Mouse (Mus musculus) neutrophil, adult 5-6 weeks (primary cell): ENCODE data around the gene Zfp955a. TPM values are rescaled to one million over a fixed set of nuclear protein-coding genes. Genes with fewer than 3 reads are reported as not detected.
"Not testable (repeated sequence)": the region's sequence is repeated elsewhere in the genome, so short reads cannot be mapped to it uniquely, and the experiment has no call there.

Experiments used
- ATAC-seq: fragments of 151-379, 151-347 bp; 2 replicates; pipeline ENCODE4 v1.8.0; 2017; ENCODE audit warnings: mild to moderate bottlenecking, moderate TSS enrichment; ENCODE audit not compliant: insufficient number of reproducible peaks, poor library complexity, low FRiP score, severe bottlenecking; ENCODE audit errors: extremely low read depth
- total RNA-seq: library from RNA; stranded (forward); fragments of 200-1000 nt; gene quantifications from 2 replicates; pipeline ENCODE4 v1.2.3, GENCODE M21; 2017

Zfp955a gene
- total RNA-seq: 7.2 and 9.3 TPM in 2 replicates

DNA sequence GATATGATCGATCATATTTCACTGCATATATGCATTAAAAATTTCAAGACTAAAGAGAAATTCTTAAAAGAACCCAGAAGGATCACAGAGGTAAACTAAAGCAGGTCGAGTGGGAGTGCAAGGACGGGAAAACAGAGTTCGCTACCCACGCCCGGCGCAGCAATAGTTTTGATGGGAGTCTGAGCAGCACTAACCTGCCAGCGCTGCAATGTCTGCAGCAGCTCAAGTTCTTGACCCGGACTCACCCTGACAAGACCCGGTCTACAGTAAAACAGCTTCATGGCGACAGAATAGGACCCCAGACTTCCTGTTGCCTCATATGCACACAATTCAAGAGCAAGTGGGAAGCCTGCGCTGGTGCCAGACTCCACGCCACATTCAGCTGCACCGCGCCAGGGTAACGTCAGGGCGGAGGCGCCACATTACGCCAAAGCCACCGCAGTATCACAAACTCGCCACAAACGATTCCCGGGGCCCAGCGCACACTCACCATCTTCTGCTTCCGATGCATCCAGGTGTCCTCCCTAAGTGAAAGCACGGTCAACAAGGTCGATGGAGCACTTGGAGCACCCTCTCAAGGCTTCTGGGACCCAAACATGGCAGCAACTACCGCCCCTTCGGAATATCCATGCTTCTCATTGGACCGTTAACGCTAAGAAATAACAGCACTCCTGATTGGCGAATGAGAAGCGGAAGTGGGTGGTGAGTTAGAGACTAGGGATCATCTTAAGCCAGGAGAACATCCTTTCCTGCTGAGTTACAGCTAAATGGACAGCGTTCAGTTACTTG is at the start of gene Zfp955a:
Gene Zfp955a, minus strand, starts transcription at position 616 of the 789 bp plus-strand sequence.
- ATAC-seq: peak; percentile 90

GRCm38 (mm10) chr17:33289876-33290149 is 34.9 kb upstream of the Zfp955a start:
- not testable (repeated sequence) for ATAC-seq

DNA sequence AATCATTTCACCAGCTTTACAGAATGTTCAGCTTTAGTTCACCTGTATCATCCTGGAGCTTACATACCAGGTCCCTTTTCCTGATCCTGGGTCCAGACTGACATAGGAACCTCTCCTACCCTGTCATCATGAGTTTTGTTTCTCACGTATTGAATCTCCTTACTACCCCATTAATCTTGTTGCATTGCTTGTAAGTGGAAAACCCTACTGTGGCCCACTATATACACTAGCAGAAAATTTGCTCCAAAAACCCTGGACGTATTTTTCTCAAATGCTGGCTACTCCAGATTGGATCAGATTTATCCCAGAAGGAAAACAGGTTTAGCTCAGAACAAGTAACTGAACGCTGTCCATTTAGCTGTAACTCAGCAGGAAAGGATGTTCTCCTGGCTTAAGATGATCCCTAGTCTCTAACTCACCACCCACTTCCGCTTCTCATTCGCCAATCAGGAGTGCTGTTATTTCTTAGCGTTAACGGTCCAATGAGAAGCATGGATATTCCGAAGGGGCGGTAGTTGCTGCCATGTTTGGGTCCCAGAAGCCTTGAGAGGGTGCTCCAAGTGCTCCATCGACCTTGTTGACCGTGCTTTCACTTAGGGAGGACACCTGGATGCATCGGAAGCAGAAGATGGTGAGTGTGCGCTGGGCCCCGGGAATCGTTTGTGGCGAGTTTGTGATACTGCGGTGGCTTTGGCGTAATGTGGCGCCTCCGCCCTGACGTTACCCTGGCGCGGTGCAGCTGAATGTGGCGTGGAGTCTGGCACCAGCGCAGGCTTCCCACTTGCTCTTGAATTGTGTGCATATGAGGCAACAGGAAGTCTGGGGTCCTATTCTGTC is 34.3 kb upstream of the Zfp955a start, which contains the start of gene Zfp955b:
Gene Zfp955b, plus strand, starts transcription at position 506 of the 837 bp plus-strand sequence.
- ATAC-seq: peak; percentile 92

- no peak for ATAC-seq
Observed at GRCm38 (mm10) chr17:33268907-33269306, 14.0 kb upstream of the Zfp955a start.

GRCm38 (mm10) chr17:33264376-33264775 is 9.4 kb upstream of the Zfp955a start, which contains the start of gene Olfr63:
Gene Olfr63 (plus strand): TSS chr17:33264676.
- ATAC-seq: no peak

DNA sequence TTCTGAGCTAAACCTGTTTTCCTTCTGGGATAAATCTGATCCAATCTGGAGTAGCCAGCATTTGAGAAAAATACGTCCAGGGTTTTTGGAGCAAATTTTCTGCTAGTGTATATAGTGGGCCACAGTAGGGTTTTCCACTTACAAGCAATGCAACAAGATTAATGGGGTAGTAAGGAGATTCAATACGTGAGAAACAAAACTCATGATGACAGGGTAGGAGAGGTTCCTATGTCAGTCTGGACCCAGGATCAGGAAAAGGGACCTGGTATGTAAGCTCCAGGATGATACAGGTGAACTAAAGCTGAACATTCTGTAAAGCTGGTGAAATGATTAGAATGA is 343 bp upstream of the Zfp955a start:
- ATAC-seq: not testable (repeated sequence)

- ATAC-seq: not testable (repeated sequence)
Observed at GRCm38 (mm10) chr17:33236646-33237045, 18.3 kb downstream of the Zfp955a start.

GRCm38 (mm10) chr17:33221590-33221989 is 33.4 kb downstream of the Zfp955a start, which contains the start of gene Olfr1564:
Gene Olfr1564 (minus strand): TSS chr17:33221690.
- no peak for ATAC-seq

DNA sequence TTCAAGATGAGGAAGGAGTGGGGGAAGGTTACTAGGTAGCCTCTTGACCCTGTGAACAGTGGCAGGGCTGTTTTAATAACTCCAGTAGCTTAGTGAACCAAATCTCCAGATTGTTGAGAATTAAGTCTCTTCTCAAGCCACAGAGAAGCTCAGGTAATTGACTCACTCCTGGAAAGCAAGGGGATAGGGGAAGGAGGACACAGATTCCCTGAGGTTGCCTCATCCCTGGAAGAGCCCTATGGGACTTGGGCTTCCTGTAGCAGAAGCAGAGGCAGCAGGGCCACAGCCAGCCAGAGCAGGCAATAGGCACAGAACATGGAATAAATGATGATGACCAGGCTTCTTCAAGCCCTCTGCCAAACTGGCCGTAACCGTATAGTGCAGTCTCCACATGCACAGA is 63.9 kb downstream of the Zfp955a start, which contains the start of gene Olfr239:
Gene Olfr239, plus strand, starts transcription at position 301 of the 400 bp plus-strand sequence.
- not testable (repeated sequence) for ATAC-seq

Other genes with a start within 250 kb of the Zfp955a start
- 4.2 and 5.3 TPM in 2 replicates for gene Zfp763, start 221.7 kb downstream of the Zfp955a start, total RNA-seq
- gene 4921501E09Rik, start 187.1 kb downstream of the Zfp955a start, total RNA-seq: not detected in 2 replicates
- gene Zfp563, start 165.8 kb downstream of the Zfp955a start, total RNA-seq: 3.2 and 4.2 TPM in 2 replicates
- gene Morc2b, start 115.5 kb downstream of the Zfp955a start, total RNA-seq: not detected in 2 replicates
- not detected in 2 replicates for gene Olfr55, start 86.7 kb downstream of the Zfp955a start, total RNA-seq
- gene Olfr239, start 63.8 kb downstream of the Zfp955a start, total RNA-seq: not detected in 2 replicates
- not detected in 2 replicates for gene Olfr1564, start 33.5 kb downstream of the Zfp955a start, total RNA-seq
- gene Olfr63, start 9.5 kb upstream of the Zfp955a start, total RNA-seq: not detected in 2 replicates
- gene Zfp955b, start 34.4 kb upstream of the Zfp955a start, total RNA-seq: 5.1 and 7.6 TPM in 2 replicates
- gene Zfp81, start 103.7 kb upstream of the Zfp955a start, total RNA-seq: 6.8 and 7.4 TPM in 2 replicates
- gene Zfp101, start 139.5 kb upstream of the Zfp955a start, total RNA-seq: 17.2 and 18.7 TPM in 2 replicates
- gene Actl9, start 177.8 kb upstream of the Zfp955a start, total RNA-seq: not detected in 2 replicates